Mouse (Mus musculus): ENCODE measurements around the gene Ctsa. TPM values are rescaled to one million over a fixed set of nuclear protein-coding genes. Genes with fewer than 3 reads are reported as not detected.
"Not testable (repeated sequence)": the region's sequence is repeated elsewhere in the genome, so short reads cannot be mapped to it uniquely, and the experiment has no call there.

Gene Ctsa
- polyA plus RNA-seq, 1 experiment = 318 TPM

- peak overlapping the region; percentile 65; the same call in 1 of the 2 replicates for H3K4me3 ChIP-seq (ENCODE audit: extremely low read depth, insufficient read depth, insufficient read length)
- 13% methylated on average over 19 of the region's 19 CpGs for WGBS
- peaks cover 17% of the 10 kb centered on the region for H3K4me1 ChIP-seq (ENCODE audit: control insufficient read depth, insufficient read depth, insufficient read length)
- H3K36me3 ChIP-seq (ENCODE audit: control insufficient read depth, insufficient read depth, low read length) = no peaks in the 10 kb centered on the region
- no peak overlapping the region for H3K27ac ChIP-seq (ENCODE audit: insufficient read depth, low read length)
- peaks cover 10% of the 10 kb centered on the region for H3K27me3 ChIP-seq (ENCODE audit: control insufficient read depth, insufficient read depth, low read length)
- DNase-seq (ENCODE audit: low read depth in 1 of 2, low spot score in 2 of 2) = no peak
- no peak for TF ChIP-seq POLR2A (IDR thresholded peaks at IDR 0.05; ENCODE audit: low read depth, low read length)
- TF ChIP-seq CTCF (IDR thresholded peaks at IDR 0.05; ENCODE audit: extremely low read depth, insufficient read depth, insufficient read length, insufficient replicate concordance) = no peak
Measured at GRCm38 (mm10) chr2:164857842-164858553, 25.3 kb downstream of the Ctsa start.

- no peak overlapping the region for H3K27ac ChIP-seq (ENCODE audit: insufficient read depth, low read length)
- no peak for TF ChIP-seq CTCF (IDR thresholded peaks at IDR 0.05; ENCODE audit: extremely low read depth, insufficient read depth, insufficient read length, insufficient replicate concordance)
- TF ChIP-seq POLR2A (IDR thresholded peaks at IDR 0.05; ENCODE audit: low read depth, low read length) = no peak
- 72% methylated on average over 2 of the region's 2 CpGs for WGBS
Measured at GRCm38 (mm10) chr2:164859155-164859554, 26.5 kb downstream of the Ctsa start.

DNA sequence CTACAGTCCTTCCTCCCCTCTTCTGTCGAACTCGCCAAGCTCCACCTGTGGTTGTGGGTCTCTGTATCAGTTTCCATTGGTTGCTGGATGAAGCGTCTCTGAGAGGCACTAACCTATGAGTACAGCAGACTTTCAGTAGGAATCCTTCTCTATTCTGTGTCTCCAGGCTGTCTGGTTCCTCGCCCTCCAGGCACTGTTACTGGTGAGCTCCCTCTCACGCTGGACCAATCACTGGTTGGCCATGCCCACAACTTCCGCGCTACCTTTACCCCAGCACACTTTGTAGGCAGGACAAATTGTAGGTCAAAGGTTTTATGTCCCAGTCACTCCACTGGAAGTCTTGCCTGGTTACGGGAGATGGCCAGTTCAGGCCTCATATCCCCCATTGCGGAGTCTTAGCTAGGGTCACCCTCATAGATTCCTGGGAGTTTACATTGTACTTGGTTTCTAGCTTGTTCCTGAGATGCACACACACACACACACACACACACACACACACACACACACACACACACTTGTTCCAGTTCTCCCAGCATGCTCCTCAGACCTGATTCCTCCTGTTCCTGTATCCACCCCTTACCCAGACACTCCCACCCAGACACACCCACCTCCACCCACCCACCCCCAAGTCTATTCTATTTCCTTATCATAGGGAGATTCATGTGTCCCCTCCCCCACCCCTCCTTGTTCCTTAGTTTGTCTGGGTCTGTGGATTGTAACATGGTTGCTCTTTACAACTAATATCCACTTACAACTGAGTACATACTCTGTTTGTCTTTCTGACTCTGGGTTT is 27.2 kb downstream of the Ctsa start:
- 69% methylated on average over 9 of the region's 9 CpGs for WGBS
- H3K36me3 ChIP-seq (ENCODE audit: control insufficient read depth, insufficient read depth, low read length) = no peaks in the 10 kb centered on the region
- H3K27me3 ChIP-seq (ENCODE audit: control insufficient read depth, insufficient read depth, low read length) = peaks cover 10% of the 10 kb centered on the region
- no peak overlapping the region for H3K4me3 ChIP-seq (ENCODE audit: extremely low read depth, insufficient read depth, insufficient read length)
- no peak for TF ChIP-seq CTCF (IDR thresholded peaks at IDR 0.05; ENCODE audit: extremely low read depth, insufficient read depth, insufficient read length, insufficient replicate concordance)
- no peak for TF ChIP-seq POLR2A (IDR thresholded peaks at IDR 0.05; ENCODE audit: low read depth, low read length)
- DNase-seq (ENCODE audit: low read depth in 1 of 2, low spot score in 2 of 2) = no peak
- H3K27ac ChIP-seq (ENCODE audit: insufficient read depth, low read length) = no peak overlapping the region
- peaks cover 17% of the 10 kb centered on the region for H3K4me1 ChIP-seq (ENCODE audit: control insufficient read depth, insufficient read depth, insufficient read length)

More at GRCm38 (mm10) chr2:164859155-164859554, 26.5 kb downstream of the Ctsa start:
- Histone ChIP-seq H3K27me3 (ENCODE audit: control insufficient read depth, insufficient read depth, low read length) (peaks cover 10% of the 10 kb centered on the region), H3K36me3 (ENCODE audit: control insufficient read depth, insufficient read depth, low read length) (no peaks in the 10 kb centered on the region), H3K4me3 (ENCODE audit: extremely low read depth, insufficient read depth, insufficient read length) (no peak overlapping the region), H3K4me1 (ENCODE audit: control insufficient read depth, insufficient read depth, insufficient read length) (peaks cover 17% of the 10 kb centered on the region)
- DNase-seq (ENCODE audit: low read depth in 1 of 2, low spot score in 2 of 2) = no peak

GRCm38 (mm10) chr2:164861094-164861493 is 28.4 kb downstream of the Ctsa start:
- Histone ChIP-seq H3K4me1 (ENCODE audit: control insufficient read depth, insufficient read depth, insufficient read length) (peaks cover 17% of the 10 kb centered on the region), H3K36me3 (ENCODE audit: control insufficient read depth, insufficient read depth, low read length) (no peaks in the 10 kb centered on the region), H3K27ac (ENCODE audit: insufficient read depth, low read length) (no peak overlapping the region), H3K27me3 (ENCODE audit: control insufficient read depth, insufficient read depth, low read length) (peaks cover 10% of the 10 kb centered on the region), H3K4me3 (ENCODE audit: extremely low read depth, insufficient read depth, insufficient read length) (no peak overlapping the region)
- no peak for TF ChIP-seq POLR2A (IDR thresholded peaks at IDR 0.05; ENCODE audit: low read depth, low read length)
- no peak for TF ChIP-seq CTCF (IDR thresholded peaks at IDR 0.05; ENCODE audit: extremely low read depth, insufficient read depth, insufficient read length, insufficient replicate concordance)
- DNase-seq (ENCODE audit: low read depth in 1 of 2, low spot score in 2 of 2) = no peak
- 73% methylated on average over 4 of the region's 4 CpGs for WGBS

DNA sequence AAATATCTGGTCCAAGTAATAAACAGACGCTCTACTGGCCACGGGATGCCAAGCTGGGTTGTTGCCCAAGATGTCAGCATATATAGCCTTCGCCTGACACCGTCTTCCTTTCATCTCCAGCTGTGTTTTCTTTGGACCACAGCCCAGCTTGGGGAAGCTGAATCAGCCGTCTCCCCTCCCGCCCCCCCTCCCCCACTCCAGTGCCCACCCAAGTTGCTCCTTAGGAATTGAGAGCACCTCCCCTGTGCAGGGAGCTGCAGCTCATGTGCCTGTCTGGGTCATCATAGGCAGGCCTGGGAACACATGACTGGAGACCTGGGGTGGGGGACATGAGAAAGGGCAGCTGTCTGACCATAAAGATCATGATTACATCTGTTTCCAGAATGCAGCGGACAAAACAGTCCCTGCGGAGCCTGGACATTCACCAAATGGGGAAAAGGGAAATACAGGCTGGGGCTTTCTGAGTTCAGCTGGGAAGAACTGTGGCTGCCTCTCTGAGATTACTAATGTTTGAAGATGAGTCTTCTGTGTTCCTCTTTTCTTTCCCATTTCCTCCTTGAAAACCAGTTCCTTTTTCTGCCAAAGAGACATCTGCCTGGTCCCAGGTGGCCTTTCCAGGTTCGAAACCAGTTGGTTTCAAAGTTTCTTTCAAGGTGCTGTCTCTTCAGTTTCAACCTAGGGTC is 29.6 kb downstream of the Ctsa start:
- TF ChIP-seq CTCF (IDR thresholded peaks at IDR 0.05; ENCODE audit: extremely low read depth, insufficient read depth, insufficient read length, insufficient replicate concordance) (no peak), POLR2A (IDR thresholded peaks at IDR 0.05; ENCODE audit: low read depth, low read length) (no peak)
- no peak for DNase-seq (ENCODE audit: low read depth in 1 of 2, low spot score in 2 of 2)
- H3K4me3 ChIP-seq (ENCODE audit: extremely low read depth, insufficient read depth, insufficient read length) = no peak overlapping the region
- H3K36me3 ChIP-seq (ENCODE audit: control insufficient read depth, insufficient read depth, low read length) = no peaks in the 10 kb centered on the region
- peak overlapping the region; percentile 53 for H3K27ac ChIP-seq (ENCODE audit: insufficient read depth, low read length)
- H3K27me3 ChIP-seq (ENCODE audit: control insufficient read depth, insufficient read depth, low read length) = peaks cover 6% of the 10 kb centered on the region
- H3K4me1 ChIP-seq (ENCODE audit: control insufficient read depth, insufficient read depth, insufficient read length) = peaks cover 18% of the 10 kb centered on the region
- WGBS = 29% methylated on average over 9 of the region's 9 CpGs

DNA sequence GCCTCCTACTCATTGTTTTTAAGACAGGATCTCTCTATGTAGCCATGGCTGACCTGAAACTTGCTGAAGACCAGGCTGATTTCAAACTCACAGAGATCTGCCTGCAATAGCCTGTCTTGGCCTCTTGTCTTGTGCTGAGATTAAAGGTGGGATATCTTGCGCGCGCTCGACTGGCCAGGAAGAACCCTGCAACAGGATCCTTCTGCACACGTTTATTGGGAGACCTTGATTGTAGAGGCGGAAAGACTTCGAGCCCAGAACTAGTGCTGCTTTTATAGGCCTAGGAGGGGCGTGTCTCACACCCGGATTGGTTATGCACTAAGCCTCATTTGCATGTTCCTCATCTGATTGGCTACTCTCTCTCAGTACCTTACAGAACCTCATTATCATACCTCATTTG is 30.7 kb downstream of the Ctsa start:
- H3K4me1 ChIP-seq (ENCODE audit: control insufficient read depth, insufficient read depth, insufficient read length) = peaks cover 13% of the 10 kb centered on the region
- H3K4me3 ChIP-seq (ENCODE audit: extremely low read depth, insufficient read depth, insufficient read length); H3K27ac ChIP-seq (ENCODE audit: insufficient read depth, low read length); H3K36me3 ChIP-seq (ENCODE audit: control insufficient read depth, insufficient read depth, low read length); DNase-seq (ENCODE audit: low read depth in 1 of 2, low spot score in 2 of 2); H3K27me3 ChIP-seq (ENCODE audit: control insufficient read depth, insufficient read depth, low read length): not testable (repeated sequence)
- 95% methylated on average over 8 of the region's 9 CpGs for WGBS
